Mouse (Mus musculus): ENCODE results near the gene Zfp511.

- TF ChIP-seq USF1 (IDR thresholded peaks at IDR 0.05; ENCODE audit: low read depth): no peak
- TF ChIP-seq FOSL1 (IDR thresholded peaks at IDR 0.05; ENCODE audit: insufficient read depth, low read length, poor library complexity, severe bottlenecking): no peak
These were observed 25.0 kb downstream of the Zfp511 start for GRCm38 (mm10) chr7:140060936-140061831.

Data from C2C12 (cell line).